Mouse (Mus musculus): ENCODE data around the gene Ezr. TPM values are rescaled to one million over a fixed set of nuclear protein-coding genes. Genes with fewer than 3 reads are reported as not detected.

Gene Ezr
- polyA plus RNA-seq, 1 experiment from 2014 or later: 74.3 TPM

- Histone ChIP-seq H3K4me3 (ENCODE audit: low read depth, low read length) (peak overlapping the region; percentile 84), H3K27me3 (ENCODE audit: control insufficient read depth, insufficient read depth, low read length) (no peaks in the 10 kb centered on the region), H3K4me2 (ENCODE audit: low read depth) (peak overlapping the region; percentile 95), H3K27ac (ENCODE audit: low read depth, low read length) (peak overlapping the region; percentile 20; the same call in 1 of the 2 replicates), H3K4me1 (ENCODE audit: control insufficient read depth, insufficient read depth, low read length) (peaks cover 11% of the 10 kb centered on the region), H3K36me3 (ENCODE audit: control insufficient read depth, insufficient read depth, low read length) (no peaks in the 10 kb centered on the region), H3K9me3 (ENCODE audit: control insufficient read depth, low read length) (no peaks in the 10 kb centered on the region), H3K9ac (ENCODE audit: low read length) (peak overlapping the region; percentile 84)
- whole genome bisulfite sequencing: under 1% methylated on average over 21 of the region's 21 CpGs
- DNase-seq (ENCODE audit: low spot score) (peak; percentile 59), ATAC-seq (ENCODE audit: insufficient read depth, low FRiP score, low TSS enrichment) (no peak)
Observed at GRCm38 (mm10) chr17:6782033-6782526, 504 bp downstream of the Ezr start.

GRCm38 (mm10) chr17:6781273-6781672 lies 1.3 kb downstream of the Ezr start:
- no peak for ATAC-seq (ENCODE audit: insufficient read depth, low FRiP score, low TSS enrichment)
- Histone ChIP-seq H3K4me2 (ENCODE audit: low read depth) (peak overlapping the region; percentile 95), H3K36me3 (ENCODE audit: control insufficient read depth, insufficient read depth, low read length) (no peaks in the 10 kb centered on the region), H3K4me1 (ENCODE audit: control insufficient read depth, insufficient read depth, low read length) (peaks cover 13% of the 10 kb centered on the region), H3K9me3 (ENCODE audit: control insufficient read depth, low read length) (no peaks in the 10 kb centered on the region), H3K4me3 (ENCODE audit: low read depth, low read length) (peak overlapping the region; percentile 84; the same call in 1 of the 2 replicates), H3K27me3 (ENCODE audit: control insufficient read depth, insufficient read depth, low read length) (no peaks in the 10 kb centered on the region), H3K27ac (ENCODE audit: low read depth, low read length) (no peak overlapping the region), H3K9ac (ENCODE audit: low read length) (no peak overlapping the region)
- no peak for DNase-seq (ENCODE audit: low spot score)
- 50% methylated on average over 6 of the region's 6 CpGs for WGBS

- no peaks in the 10 kb centered on the region for H3K27me3 ChIP-seq (ENCODE audit: control insufficient read depth, insufficient read depth, low read length)
- no peak for ATAC-seq (ENCODE audit: insufficient read depth, low FRiP score, low TSS enrichment)
Observed at GRCm38 (mm10) chr17:6780521-6781115, 2.0 kb downstream of the Ezr start.

GRCm38 (mm10) chr17:6779632-6780031 lies 3.0 kb downstream of the Ezr start:
- Histone ChIP-seq H3K27me3 (ENCODE audit: control insufficient read depth, insufficient read depth, low read length) (no peaks in the 10 kb centered on the region), H3K4me2 (ENCODE audit: low read depth) (peak overlapping the region; percentile 70), H3K27ac (ENCODE audit: low read depth, low read length) (no peak overlapping the region), H3K9me3 (ENCODE audit: control insufficient read depth, low read length) (no peaks in the 10 kb centered on the region), H3K9ac (ENCODE audit: low read length) (0 out of 2 replicates have a peak overlapping the region, but pooled peaks have one; percentile 1), H3K4me3 (ENCODE audit: low read depth, low read length) (no peak overlapping the region), H3K4me1 (ENCODE audit: control insufficient read depth, insufficient read depth, low read length) (peaks cover 17% of the 10 kb centered on the region), H3K36me3 (ENCODE audit: control insufficient read depth, insufficient read depth, low read length) (no peaks in the 10 kb centered on the region)
- WGBS: 24% methylated on average over 7 of the region's 7 CpGs
- no peak for DNase-seq (ENCODE audit: low spot score)
- no peak for ATAC-seq (ENCODE audit: insufficient read depth, low FRiP score, low TSS enrichment)

More at GRCm38 (mm10) chr17:6780521-6781115, 2.0 kb downstream of the Ezr start:
- Histone ChIP-seq H3K9me3 (ENCODE audit: control insufficient read depth, low read length) (no peaks in the 10 kb centered on the region), H3K27ac (ENCODE audit: low read depth, low read length) (no peak overlapping the region), H3K4me3 (ENCODE audit: low read depth, low read length) (no peak overlapping the region), H3K4me1 (ENCODE audit: control insufficient read depth, insufficient read depth, low read length) (peaks cover 17% of the 10 kb centered on the region), H3K9ac (ENCODE audit: low read length) (no peak overlapping the region), H3K4me2 (ENCODE audit: low read depth) (peak overlapping the region; percentile 26; the same call in 1 of the 2 replicates), H3K36me3 (ENCODE audit: control insufficient read depth, insufficient read depth, low read length) (no peaks in the 10 kb centered on the region)
- 72% methylated on average over 4 of the region's 4 CpGs for WGBS
- DNase-seq (ENCODE audit: low spot score): no peak

GRCm38 (mm10) chr17:6778771-6779509 lies 3.6 kb downstream of the Ezr start:
- Histone ChIP-seq H3K9me3 (ENCODE audit: control insufficient read depth, low read length) (no peaks in the 10 kb centered on the region), H3K36me3 (ENCODE audit: control insufficient read depth, insufficient read depth, low read length) (no peaks in the 10 kb centered on the region), H3K4me1 (ENCODE audit: control insufficient read depth, insufficient read depth, low read length) (peaks cover 17% of the 10 kb centered on the region), H3K4me2 (ENCODE audit: low read depth) (peak overlapping the region; percentile 70), H3K27me3 (ENCODE audit: control insufficient read depth, insufficient read depth, low read length) (no peaks in the 10 kb centered on the region), H3K27ac (ENCODE audit: low read depth, low read length) (no peak overlapping the region), H3K9ac (ENCODE audit: low read length) (peak overlapping the region; percentile 47), H3K4me3 (ENCODE audit: low read depth, low read length) (peak overlapping the region; percentile 30)
- DNase-seq (ENCODE audit: low spot score) (peak; percentile 69), ATAC-seq (ENCODE audit: insufficient read depth, low FRiP score, low TSS enrichment) (no peak)
- 6% methylated on average over 23 of the region's 23 CpGs for WGBS

GRCm38 (mm10) chr17:6778332-6778683 lies 4.3 kb downstream of the Ezr start:
- no peaks in the 10 kb centered on the region for H3K9me3 ChIP-seq (ENCODE audit: control insufficient read depth, low read length)
- peak overlapping the region; percentile 47 for H3K9ac ChIP-seq (ENCODE audit: low read length)
- H3K36me3 ChIP-seq (ENCODE audit: control insufficient read depth, insufficient read depth, low read length): no peaks in the 10 kb centered on the region
- H3K4me1 ChIP-seq (ENCODE audit: control insufficient read depth, insufficient read depth, low read length): peaks cover 17% of the 10 kb centered on the region
- no peak overlapping the region for H3K27ac ChIP-seq (ENCODE audit: low read depth, low read length)
- ATAC-seq (ENCODE audit: insufficient read depth, low FRiP score, low TSS enrichment): no peak
- H3K4me3 ChIP-seq (ENCODE audit: low read depth, low read length): peak overlapping the region; percentile 30
- H3K4me2 ChIP-seq (ENCODE audit: low read depth): peak overlapping the region; percentile 70
- peak; percentile 58 for DNase-seq (ENCODE audit: low spot score)
- under 1% methylated on average over 9 of the region's 9 CpGs for whole genome bisulfite sequencing
- H3K27me3 ChIP-seq (ENCODE audit: control insufficient read depth, insufficient read depth, low read length): no peaks in the 10 kb centered on the region

- Histone ChIP-seq H3K9ac (ENCODE audit: low read length) (no peak overlapping the region), H3K4me2 (ENCODE audit: low read depth) (peak overlapping the region; percentile 70; the same call in 1 of the 2 replicates), H3K36me3 (ENCODE audit: control insufficient read depth, insufficient read depth, low read length) (no peaks in the 10 kb centered on the region), H3K27ac (ENCODE audit: low read depth, low read length) (no peak overlapping the region), H3K4me3 (ENCODE audit: low read depth, low read length) (no peak overlapping the region), H3K9me3 (ENCODE audit: control insufficient read depth, low read length) (no peaks in the 10 kb centered on the region), H3K4me1 (ENCODE audit: control insufficient read depth, insufficient read depth, low read length) (peaks cover 17% of the 10 kb centered on the region), H3K27me3 (ENCODE audit: control insufficient read depth, insufficient read depth, low read length) (no peaks in the 10 kb centered on the region)
- DNase-seq (ENCODE audit: low spot score) (no peak), ATAC-seq (ENCODE audit: insufficient read depth, low FRiP score, low TSS enrichment) (no peak)
- 72% methylated on average over 12 of the region's 12 CpGs for WGBS
Observed at GRCm38 (mm10) chr17:6777629-6778331, 4.8 kb downstream of the Ezr start.

- no peak overlapping the region for H3K4me3 ChIP-seq (ENCODE audit: low read depth, low read length)
- H3K9me3 ChIP-seq (ENCODE audit: control insufficient read depth, low read length): no peaks in the 10 kb centered on the region
- no peak for DNase-seq (ENCODE audit: low spot score)
- no peak overlapping the region for H3K4me2 ChIP-seq (ENCODE audit: low read depth)
- H3K36me3 ChIP-seq (ENCODE audit: control insufficient read depth, insufficient read depth, low read length): no peaks in the 10 kb centered on the region
- H3K9ac ChIP-seq (ENCODE audit: low read length): no peak overlapping the region
- H3K27me3 ChIP-seq (ENCODE audit: control insufficient read depth, insufficient read depth, low read length): no peaks in the 10 kb centered on the region
- no peak overlapping the region for H3K27ac ChIP-seq (ENCODE audit: low read depth, low read length)
- 78% methylated on average over 6 of the region's 6 CpGs for WGBS
- peaks cover 17% of the 10 kb centered on the region for H3K4me1 ChIP-seq (ENCODE audit: control insufficient read depth, insufficient read depth, low read length)
- ATAC-seq (ENCODE audit: insufficient read depth, low FRiP score, low TSS enrichment): no peak
Observed at GRCm38 (mm10) chr17:6777061-6777460, 5.5 kb downstream of the Ezr start.

All from neural tube, embryonic 11.5 days (tissue).